Mouse (Mus musculus) E14TG2a.4 (cell line): ENCODE results near the gene Ppp1r32.

Experiments used
- H3K27me3 ChIP-seq: 2 replicates; pipeline ENCODE4 v1.6.1; 2014; ENCODE audit warnings: low read length, control low read depth; ENCODE audit not compliant: insufficient read depth
- H3K36me3 ChIP-seq: 2 replicates; pipeline ENCODE4 v1.6.1; 2014; ENCODE audit warnings: low read length, control low read depth; ENCODE audit not compliant: insufficient read depth
- H3K4me1 ChIP-seq: replicated peaks from 2 replicates; pipeline ENCODE4 v1.6.1; 2014; ENCODE audit warnings: low read depth, low read length, control low read depth
- H3K4me3 ChIP-seq: replicated peaks from 2 replicates; pipeline ENCODE4 v1.5.1; 2014; ENCODE audit warnings: mild to moderate bottlenecking, low read length
- H3K9me3 ChIP-seq: 2 replicates; pipeline ENCODE4 v1.6.1; 2014; ENCODE audit warnings: low read length, control low read depth
- CTCF ChIP-seq: conservative IDR thresholded peaks from 2 replicates; pipeline ENCODE4 v1.5.1; 2014; ENCODE audit warnings: low read length
- NANOG ChIP-seq: IDR thresholded peaks from 2 replicates; pipeline ENCODE4 v1.6.1; 2014; ENCODE audit warnings: borderline replicate concordance, low read length, mixed read lengths
- POU5F1 ChIP-seq: IDR thresholded peaks from 2 replicates; pipeline ENCODE4 v1.6.1; 2014; ENCODE audit warnings: low read length, borderline replicate concordance

The Ppp1r32 gene

DNA sequence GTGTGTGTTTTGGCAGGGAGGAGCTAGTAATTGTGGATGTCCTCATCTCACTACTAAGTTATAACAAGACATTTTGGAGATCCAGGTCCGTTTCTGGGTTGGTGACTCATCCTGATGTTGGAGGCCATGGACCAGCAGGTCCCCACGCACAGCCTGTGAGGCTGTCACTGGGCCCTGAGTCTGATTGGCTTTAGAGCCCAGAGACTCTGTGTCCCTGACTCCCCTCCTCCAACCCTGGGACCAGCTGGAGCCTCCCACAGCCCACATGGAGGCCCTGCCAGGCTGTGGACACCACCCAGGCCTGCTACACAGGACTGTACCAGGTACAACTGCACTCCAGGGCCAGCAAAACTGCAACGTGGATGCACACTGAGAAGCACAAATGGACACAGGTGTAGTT, 9.8 kb downstream of the Ppp1r32 start:
- H3K27me3 ChIP-seq: peaks cover 48% of the 10 kb centered on the region
- TF ChIP-seq CTCF (no peak), NANOG (no peak), POU5F1 (no peak)

DNA sequence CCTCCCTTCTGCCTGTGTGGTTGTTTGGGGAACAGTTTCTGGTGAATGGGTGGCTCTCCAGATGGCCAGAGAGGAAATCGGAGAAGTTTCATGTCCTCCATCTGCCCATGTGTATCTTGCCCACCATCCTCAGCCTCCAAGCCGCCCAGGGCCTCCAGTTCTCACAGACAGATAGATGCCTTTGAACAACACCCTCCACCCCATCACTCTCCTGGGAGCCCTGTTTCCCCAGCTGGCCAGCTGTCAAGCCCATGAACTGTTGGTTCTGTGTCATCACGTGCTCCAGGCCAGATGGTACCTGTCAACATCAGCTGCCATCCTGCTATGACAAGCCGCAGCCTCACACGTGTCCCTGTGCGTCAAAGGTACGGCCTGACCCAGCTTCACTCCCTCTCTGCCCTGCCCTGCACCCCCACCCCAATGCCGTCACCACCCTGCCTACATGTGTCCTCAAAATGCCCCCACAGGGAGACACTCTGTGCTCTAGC, 13.5 kb downstream of the Ppp1r32 start:
- peaks cover 43% of the 10 kb centered on the region for H3K27me3 ChIP-seq
- TF ChIP-seq POU5F1: no peak
- TF ChIP-seq NANOG: no peak
- TF ChIP-seq CTCF: no peak
- H3K4me1 ChIP-seq: peaks cover 21% of the 10 kb centered on the region
- no peaks in the 10 kb centered on the region for H3K36me3 ChIP-seq
- H3K4me3 ChIP-seq: no peak overlapping the region
- no peaks in the 10 kb centered on the region for H3K9me3 ChIP-seq

More for the DNA sequence above, 9.8 kb downstream of the Ppp1r32 start:
- H3K4me3 ChIP-seq: no peak overlapping the region
- H3K4me1 ChIP-seq: peaks cover 23% of the 10 kb centered on the region
- H3K36me3 ChIP-seq: no peaks in the 10 kb centered on the region
- H3K9me3 ChIP-seq: no peaks in the 10 kb centered on the region

DNA sequence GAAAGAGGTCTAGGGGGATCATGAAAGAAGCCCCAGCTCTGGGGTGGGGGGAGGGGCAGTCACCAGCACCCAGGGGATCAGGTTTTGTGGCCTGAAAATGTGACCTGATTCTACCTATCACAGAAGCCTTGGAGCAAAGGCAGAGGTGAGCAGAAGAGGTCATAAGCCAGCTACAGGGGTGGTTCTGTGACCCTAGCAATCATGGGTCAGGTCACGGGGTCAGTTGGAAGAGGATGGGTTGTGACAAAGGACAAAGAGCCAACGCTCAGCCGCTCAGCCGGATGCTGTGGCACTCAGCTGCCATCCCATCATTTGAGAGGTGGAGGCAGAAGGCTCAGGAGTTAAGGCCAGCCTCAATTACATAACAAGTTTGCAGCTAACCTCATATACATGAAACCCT, 18.3 kb downstream of the Ppp1r32 start:
- H3K9me3 ChIP-seq: no peaks in the 10 kb centered on the region
- TF ChIP-seq CTCF (no peak), POU5F1 (no peak), NANOG (no peak)
- no peak overlapping the region for H3K4me3 ChIP-seq
- H3K36me3 ChIP-seq: no peaks in the 10 kb centered on the region
- peaks cover 48% of the 10 kb centered on the region for H3K4me1 ChIP-seq
- peaks cover 83% of the 10 kb centered on the region for H3K27me3 ChIP-seq

DNA sequence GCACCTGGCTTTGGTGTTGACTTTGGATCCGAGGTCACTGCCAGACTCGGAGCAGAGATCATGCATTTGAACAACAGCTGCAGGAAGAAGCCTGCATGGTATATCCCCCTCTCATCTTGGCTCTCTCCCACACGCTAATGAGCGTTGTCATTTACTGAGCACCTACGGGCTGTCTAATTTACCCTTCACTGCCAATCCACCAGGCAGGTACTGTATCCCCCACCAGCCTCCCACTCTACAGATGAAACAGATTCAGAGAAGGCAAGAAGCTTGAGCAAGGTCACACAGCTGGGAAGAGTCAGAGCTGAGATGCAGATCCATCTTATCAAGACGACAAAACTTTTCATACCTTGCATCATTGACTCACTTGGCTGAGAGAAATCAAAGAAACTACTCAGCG, 21.1 kb downstream of the Ppp1r32 start:
- TF ChIP-seq POU5F1 (no peak), CTCF (no peak), NANOG (no peak)

DNA sequence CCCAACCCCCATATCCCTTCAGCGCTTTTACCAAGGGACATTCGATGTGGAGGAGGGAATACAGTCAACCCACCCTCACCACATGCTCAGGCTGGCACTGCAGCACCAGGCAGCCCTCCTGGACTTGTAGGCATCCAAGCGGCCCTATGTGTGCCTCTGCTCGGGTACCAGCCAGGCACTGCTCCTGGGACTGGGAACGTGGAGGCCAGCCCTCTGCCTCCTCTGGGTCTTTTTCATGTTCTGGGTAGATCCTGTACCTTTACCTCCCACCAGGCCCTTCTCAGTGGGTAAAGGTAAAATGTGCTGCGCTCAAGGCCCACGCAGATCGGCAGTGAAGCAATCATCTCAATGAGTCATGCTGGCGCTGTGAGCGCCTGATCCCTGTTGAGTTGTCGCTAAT, 22.8 kb downstream of the Ppp1r32 start:
- Histone ChIP-seq H3K27me3 (peaks cover 90% of the 10 kb centered on the region), H3K4me1 (peaks cover 67% of the 10 kb centered on the region), H3K36me3 (no peaks in the 10 kb centered on the region), H3K9me3 (no peaks in the 10 kb centered on the region), H3K4me3 (no peak overlapping the region)
- TF ChIP-seq CTCF (no peak), POU5F1 (no peak), NANOG (no peak)

More for the DNA sequence above, 21.1 kb downstream of the Ppp1r32 start:
- no peaks in the 10 kb centered on the region for H3K9me3 ChIP-seq
- peak overlapping the region; percentile 54; the same call in 1 of the 2 replicates for H3K4me3 ChIP-seq
- H3K4me1 ChIP-seq: peaks cover 60% of the 10 kb centered on the region
- H3K36me3 ChIP-seq: no peaks in the 10 kb centered on the region
- H3K27me3 ChIP-seq: peaks cover 89% of the 10 kb centered on the region

DNA sequence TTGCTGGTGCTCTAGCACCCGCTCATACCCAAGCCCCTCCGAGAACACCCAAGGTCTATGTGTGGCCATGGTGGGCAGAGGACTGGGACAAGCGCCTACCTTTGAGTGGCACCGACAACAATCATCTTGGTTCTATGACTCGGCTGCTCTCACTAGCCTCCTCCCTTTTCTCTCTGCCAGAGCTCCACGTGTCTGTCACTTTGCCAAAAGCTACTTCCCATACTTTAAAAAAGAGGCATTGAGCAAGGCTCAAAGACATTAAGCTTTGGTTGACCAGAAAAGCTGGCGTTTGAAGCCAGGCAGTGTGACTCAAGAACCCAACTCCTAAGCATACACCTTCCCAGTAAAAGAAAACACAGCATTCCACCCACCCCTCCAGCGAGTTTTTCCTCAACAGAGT, 24.6 kb downstream of the Ppp1r32 start:
- Histone ChIP-seq H3K4me1 (peaks cover 54% of the 10 kb centered on the region), H3K4me3 (peak overlapping the region; percentile 83), H3K27me3 (peaks cover 92% of the 10 kb centered on the region), H3K9me3 (no peaks in the 10 kb centered on the region), H3K36me3 (no peaks in the 10 kb centered on the region)
- no peak for TF ChIP-seq NANOG

DNA sequence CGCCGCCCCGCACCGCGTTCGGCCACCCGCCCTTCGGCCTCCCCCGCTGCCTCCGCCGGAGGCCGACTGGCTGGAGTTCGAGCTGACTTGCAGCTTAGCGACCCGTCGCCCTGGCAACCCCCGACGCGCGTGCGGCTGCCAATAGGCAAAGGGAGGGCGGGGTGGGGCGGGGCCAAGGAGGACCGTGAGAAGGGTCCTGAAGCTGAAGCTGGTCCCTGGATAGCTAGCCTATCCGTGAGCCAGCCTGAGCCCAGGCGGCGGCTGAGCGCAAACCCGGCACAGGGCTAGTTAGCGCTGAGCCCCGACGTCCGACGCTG, 25.3 kb downstream of the Ppp1r32 start:
- Histone ChIP-seq H3K27me3 (peaks cover 92% of the 10 kb centered on the region), H3K4me1 (peaks cover 47% of the 10 kb centered on the region), H3K4me3 (peak overlapping the region; percentile 83), H3K9me3 (no peaks in the 10 kb centered on the region), H3K36me3 (no peaks in the 10 kb centered on the region)
- TF ChIP-seq NANOG: no peak

DNA sequence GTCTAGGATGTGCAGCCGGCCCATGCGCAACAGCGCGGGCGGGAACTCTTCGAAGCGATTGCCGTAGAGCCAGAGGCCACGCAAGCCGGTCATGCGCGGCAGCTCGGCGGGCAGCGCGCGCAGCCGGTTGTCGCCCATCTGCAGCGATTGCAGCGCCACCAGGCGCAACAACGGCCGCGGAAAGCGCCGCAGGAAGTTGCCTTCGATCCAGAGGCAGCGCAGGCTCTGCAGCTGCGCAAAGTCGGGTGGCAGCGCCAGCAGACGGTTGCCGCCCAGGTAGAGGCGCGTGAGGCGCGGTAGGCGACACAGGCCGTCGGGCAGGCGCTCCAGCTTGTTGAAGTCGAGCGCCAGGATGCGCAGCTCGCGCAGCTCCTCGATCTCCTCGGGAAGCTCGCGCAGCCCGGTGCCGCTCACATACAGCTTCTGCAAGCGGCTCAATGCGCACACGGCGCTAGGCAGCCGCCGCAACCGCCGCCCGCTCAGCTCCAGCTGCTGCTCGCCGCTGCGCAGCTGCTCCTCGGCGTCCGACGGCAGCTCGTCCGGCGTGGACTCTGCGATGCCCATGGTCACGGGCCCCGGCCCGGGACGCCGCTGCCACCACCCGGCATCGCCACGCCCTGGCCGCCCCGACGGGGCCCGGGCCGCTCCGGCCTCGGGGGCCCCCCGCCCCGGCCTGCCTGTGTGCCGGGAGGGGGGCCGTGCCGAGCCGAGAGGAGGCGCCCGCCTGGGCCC, 25.8 kb downstream of the Ppp1r32 start, which contains the start of gene Lrrc10b:
Gene Lrrc10b (minus strand): TSS at position 722 of the 732 bp plus-strand sequence.
- no peaks in the 10 kb centered on the region for H3K9me3 ChIP-seq
- TF ChIP-seq NANOG (no peak), POU5F1 (no peak), CTCF (no peak)
- H3K27me3 ChIP-seq: peaks cover 92% of the 10 kb centered on the region
- H3K36me3 ChIP-seq: no peaks in the 10 kb centered on the region
- peaks cover 42% of the 10 kb centered on the region for H3K4me1 ChIP-seq
- peak within 1 kb of the TSS; percentile 83 for H3K4me3 ChIP-seq

DNA sequence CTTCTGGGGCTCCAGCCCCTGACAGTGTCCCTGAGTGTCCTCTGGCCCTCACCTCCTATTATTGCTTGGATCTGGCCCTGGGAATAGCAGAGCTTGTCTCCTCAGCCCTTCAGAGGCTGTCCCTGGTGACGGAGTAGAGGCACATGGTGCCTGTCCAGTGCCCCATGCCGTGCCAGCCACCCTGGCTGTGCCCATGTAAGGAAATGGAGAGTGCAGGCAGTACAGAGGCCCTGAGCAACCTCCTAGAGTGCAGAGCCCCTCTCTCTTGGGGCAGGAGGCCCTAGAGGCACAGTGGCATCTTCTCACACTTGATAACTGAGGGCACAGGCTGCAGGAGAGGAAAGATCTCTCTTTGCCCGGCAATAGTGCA, 27.3 kb downstream of the Ppp1r32 start:
- Histone ChIP-seq H3K4me3 (no peak overlapping the region), H3K9me3 (no peaks in the 10 kb centered on the region), H3K36me3 (no peaks in the 10 kb centered on the region), H3K27me3 (peaks cover 84% of the 10 kb centered on the region), H3K4me1 (peaks cover 32% of the 10 kb centered on the region)
- TF ChIP-seq POU5F1 (no peak), CTCF (no peak)
